Mouse (Mus musculus): Measurements from ENCODE around the gene RPS10-NUDT3. TPM values are rescaled to one million over a fixed set of nuclear protein-coding genes. Genes with fewer than 3 reads are reported as not detected.
A peak's percentile ranks its signal among the peaks of the same experiment; 100 is the strongest.

The RPS10-NUDT3 gene
- polyA plus RNA-seq, 1 experiment from 2014 or later: not detected

DNA sequence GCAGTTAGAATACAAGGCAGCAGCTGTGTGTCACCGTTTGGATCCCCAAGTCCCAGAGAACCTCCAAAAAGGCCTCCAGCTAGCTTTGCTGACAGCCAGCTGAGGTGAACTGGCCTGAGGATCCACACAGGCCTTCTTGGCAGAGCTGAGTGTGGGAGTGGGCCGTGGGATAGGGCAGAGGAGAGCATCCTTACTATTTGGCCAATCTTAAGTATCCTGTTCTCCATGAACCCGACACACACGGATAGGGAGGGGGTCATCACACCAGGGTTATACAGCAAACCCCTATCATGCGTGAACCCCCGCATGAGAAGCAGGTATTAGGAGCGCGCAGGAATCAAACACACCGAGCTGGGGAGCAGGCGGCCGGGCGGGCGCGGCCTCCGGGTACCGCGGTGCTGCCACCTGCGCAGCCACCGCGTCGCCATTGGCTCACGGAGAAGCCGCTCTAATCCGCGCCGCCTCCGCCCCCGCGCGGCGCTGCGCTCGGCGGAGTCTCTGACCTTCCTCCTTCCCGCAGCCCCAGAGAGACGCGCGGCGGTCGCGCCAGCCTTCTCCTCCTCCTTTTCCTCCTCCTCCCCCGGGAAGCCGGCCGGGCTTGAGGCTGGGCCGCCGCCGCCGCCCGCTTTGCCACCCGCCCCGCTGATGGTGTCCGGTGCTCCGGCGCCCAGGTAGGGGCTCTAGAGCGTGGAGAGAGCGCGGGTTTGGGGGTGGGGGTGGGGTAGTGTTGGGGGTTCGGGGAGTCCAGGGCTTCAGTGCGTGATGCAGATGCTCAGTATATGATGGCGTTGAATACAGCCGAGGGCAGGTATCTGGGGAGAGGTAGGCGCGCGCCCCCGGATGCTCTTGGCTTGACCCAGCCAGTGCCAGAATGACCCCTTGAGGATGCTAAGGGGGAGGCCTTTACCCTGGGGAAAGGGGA, 20.3 kb upstream of the RPS10-NUDT3 start, which contains the start of gene Pacsin1:
Gene Pacsin1 (plus strand): TSS at position 421 of the 922 bp plus-strand sequence.
- Histone ChIP-seq H3K4me1 (peaks cover 18% of the 10 kb centered on the region), H3K36me3 (no peaks in the 10 kb centered on the region), H3K9ac (0 out of 2 replicates have a peak within 1 kb of the TSS, but pooled peaks have one; percentile 13), H3K4me3 (replicated peaks) (peak within 1 kb of the TSS; percentile 50), H3K4me2 (replicated peaks) (peak within 1 kb of the TSS; percentile 96), H3K9me3 (replicated peaks) (no peaks in the 10 kb centered on the region), H3K27ac (replicated peaks) (no peak within 1 kb of the TSS), H3K27me3 (peaks cover 22% of the 10 kb centered on the region)
- WGBS: 1% methylated on average over 65 of the region's 65 CpGs
- peak; percentile 71; the same call in 1 of the 2 replicates for ATAC-seq (ENCODE audit: insufficient number of reproducible peaks, low FRiP score, low TSS enrichment, low read depth)

DNA sequence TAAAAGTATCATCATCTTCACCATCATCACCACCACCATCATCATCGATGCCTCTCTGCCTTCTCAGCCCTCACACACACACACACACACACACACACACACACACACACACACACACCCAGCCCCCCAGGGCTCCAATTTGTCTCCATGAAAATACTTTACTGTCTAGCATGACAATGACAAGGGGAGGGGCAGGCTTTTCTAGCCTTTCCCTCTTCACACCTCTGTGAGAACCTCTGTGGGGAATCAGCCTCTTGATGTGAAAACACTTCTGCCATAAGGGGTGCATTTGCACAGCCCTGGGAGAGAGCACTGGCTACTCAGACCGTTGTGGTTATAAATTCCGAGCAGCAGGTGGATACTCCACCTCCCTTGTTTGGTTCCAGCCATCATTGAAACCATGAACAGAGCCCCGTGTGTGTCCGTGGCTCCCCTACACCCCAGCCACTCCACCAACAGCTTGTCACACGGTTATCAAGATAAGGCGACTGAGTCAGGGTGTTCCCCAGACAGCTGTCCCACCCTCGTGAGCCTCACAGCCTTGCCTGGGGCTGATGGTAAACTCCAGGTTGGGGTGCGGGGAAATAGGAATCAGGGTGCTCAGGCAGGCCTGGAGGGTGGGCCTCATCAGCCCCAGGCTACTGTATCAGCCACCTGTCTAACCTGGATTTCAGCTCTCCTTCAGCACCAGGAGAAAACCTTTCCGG, 18.4 kb upstream of the RPS10-NUDT3 start:
- ATAC-seq (ENCODE audit: insufficient number of reproducible peaks, low FRiP score, low TSS enrichment, low read depth): no peak
- Histone ChIP-seq H3K9me3 (replicated peaks) (no peaks in the 10 kb centered on the region), H3K4me1 (peaks cover 18% of the 10 kb centered on the region), H3K4me2 (replicated peaks) (no peak overlapping the region), H3K27me3 (peaks cover 22% of the 10 kb centered on the region), H3K27ac (replicated peaks) (no peak overlapping the region), H3K36me3 (no peaks in the 10 kb centered on the region), H3K4me3 (replicated peaks) (no peak overlapping the region), H3K9ac (no peak overlapping the region)
- 70% methylated on average over 10 of the region's 10 CpGs for WGBS

DNA sequence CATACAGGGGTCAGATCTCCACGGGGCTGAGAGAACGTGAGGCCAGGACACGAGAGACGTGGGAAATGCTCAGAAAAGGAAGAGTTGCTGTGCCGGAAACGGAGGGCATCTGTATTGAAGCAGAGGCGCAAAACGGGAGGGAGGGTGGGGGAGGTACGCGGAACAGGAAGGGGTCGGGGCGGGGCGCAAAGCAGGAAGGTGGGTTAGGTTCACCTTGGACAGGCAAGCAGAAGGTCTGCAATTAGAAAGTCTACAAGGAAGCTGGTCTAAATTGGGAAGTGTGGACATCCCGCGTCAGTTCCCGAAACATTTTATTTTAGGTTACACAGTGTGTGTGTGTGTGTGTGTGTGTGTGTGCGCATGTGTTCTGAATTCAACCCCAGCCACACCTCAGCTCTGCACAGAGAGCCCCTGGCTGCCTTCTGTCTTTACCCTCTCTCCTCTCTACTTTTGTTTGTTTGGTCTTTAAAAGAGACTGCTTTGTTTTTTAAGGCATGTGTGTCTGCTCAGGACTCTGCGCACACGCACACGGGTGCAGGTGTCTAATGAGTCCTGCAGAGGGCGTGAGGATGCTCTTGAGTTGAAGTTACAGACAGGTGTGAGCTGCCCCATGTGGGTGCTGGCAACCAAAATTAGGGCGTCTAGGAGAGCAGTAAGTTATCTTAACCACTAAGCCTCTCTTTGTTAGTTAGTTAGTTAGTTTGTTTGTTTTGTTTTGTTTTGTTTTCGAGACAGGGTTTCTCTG, 17.2 kb upstream of the RPS10-NUDT3 start:
- Histone ChIP-seq H3K4me2 (replicated peaks) (no peak overlapping the region), H3K36me3 (no peaks in the 10 kb centered on the region), H3K4me1 (peaks cover 18% of the 10 kb centered on the region), H3K4me3 (replicated peaks) (no peak overlapping the region), H3K27me3 (peaks cover 22% of the 10 kb centered on the region), H3K9me3 (replicated peaks) (no peaks in the 10 kb centered on the region), H3K27ac (replicated peaks) (no peak overlapping the region), H3K9ac (no peak overlapping the region)
- ATAC-seq (ENCODE audit: insufficient number of reproducible peaks, low FRiP score, low TSS enrichment, low read depth): no peak
- whole genome bisulfite sequencing: 83% methylated on average over 23 of the region's 23 CpGs

DNA sequence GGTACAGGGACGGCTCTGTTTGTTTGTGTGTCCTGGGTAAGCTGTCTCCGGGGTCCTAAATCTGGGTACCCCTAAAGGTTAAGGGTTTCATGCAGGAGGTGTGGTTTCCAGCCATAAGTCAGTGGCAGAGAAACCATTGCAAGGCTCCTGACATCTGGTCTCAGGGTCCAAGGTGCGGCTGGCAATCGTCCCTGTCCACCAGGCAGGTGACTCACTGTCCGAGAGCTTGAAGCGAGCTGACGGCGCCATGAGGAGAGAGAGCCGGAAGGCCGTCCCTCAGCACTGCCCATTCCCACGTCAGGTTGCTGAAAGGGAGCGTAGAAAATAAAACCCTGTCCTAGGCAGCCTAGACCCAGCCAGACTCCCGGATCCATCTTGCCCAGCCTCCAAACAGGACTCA, 15.6 kb upstream of the RPS10-NUDT3 start:
- Histone ChIP-seq H3K36me3 (no peaks in the 10 kb centered on the region), H3K9ac (no peak overlapping the region), H3K27ac (replicated peaks) (no peak overlapping the region), H3K4me1 (peaks cover 7% of the 10 kb centered on the region), H3K4me3 (replicated peaks) (no peak overlapping the region), H3K27me3 (peaks cover 10% of the 10 kb centered on the region), H3K4me2 (replicated peaks) (no peak overlapping the region), H3K9me3 (replicated peaks) (no peaks in the 10 kb centered on the region)
- WGBS: 79% methylated on average over 13 of the region's 13 CpGs
- ATAC-seq (ENCODE audit: insufficient number of reproducible peaks, low FRiP score, low TSS enrichment, low read depth): no peak

DNA sequence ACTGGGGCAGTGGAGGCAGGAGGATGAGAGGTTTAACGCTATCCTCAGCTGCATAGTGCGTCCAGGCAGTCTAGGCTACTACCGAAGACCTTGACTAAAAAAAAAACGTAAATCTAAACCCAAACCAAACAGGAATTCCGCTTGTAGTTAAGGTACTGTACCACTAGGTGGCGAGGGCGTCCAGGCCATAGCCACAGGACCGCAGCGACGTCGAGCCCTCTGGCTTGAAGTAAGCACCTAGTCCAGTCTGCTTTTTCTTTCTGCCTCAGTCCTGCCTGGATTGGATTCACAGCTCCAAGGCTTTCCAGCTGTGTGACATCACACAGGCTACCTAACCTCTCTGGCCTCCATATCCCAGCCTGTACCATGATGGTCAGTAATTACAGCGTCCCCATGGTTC, 15.1 kb upstream of the RPS10-NUDT3 start:
- Histone ChIP-seq H3K4me1 (peaks cover 3% of the 10 kb centered on the region), H3K27me3 (peaks cover 5% of the 10 kb centered on the region), H3K9me3 (replicated peaks) (no peaks in the 10 kb centered on the region), H3K4me3 (replicated peaks) (no peak overlapping the region), H3K9ac (no peak overlapping the region), H3K4me2 (replicated peaks) (no peak overlapping the region), H3K27ac (replicated peaks) (no peak overlapping the region), H3K36me3 (no peaks in the 10 kb centered on the region)
- WGBS: 10% methylated on average over 12 of the region's 12 CpGs
- ATAC-seq (ENCODE audit: insufficient number of reproducible peaks, low FRiP score, low TSS enrichment, low read depth): no peak

DNA sequence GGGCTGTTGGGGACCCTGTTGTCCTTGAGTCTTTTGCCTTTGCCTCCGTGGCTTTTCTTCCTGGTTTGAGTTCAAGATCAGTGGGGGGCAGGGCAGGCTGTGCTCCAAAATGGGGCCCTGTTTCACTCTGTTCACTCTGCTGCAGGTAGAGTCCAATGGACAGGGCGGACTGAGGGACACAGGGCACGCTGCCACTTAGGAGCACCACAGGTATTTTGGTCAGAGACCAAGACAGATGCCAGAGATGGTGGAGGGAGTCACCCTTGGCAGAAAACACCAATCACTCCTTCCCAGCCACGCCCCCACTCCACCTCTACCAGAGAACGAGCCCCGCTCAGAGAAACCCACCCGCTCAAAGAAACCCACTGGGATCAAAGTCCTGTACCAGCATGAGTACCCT, 10.8 kb upstream of the RPS10-NUDT3 start:
- Histone ChIP-seq H3K27ac (replicated peaks) (no peak overlapping the region), H3K9ac (no peak overlapping the region), H3K4me3 (replicated peaks) (no peak overlapping the region), H3K36me3 (no peaks in the 10 kb centered on the region), H3K9me3 (replicated peaks) (no peaks in the 10 kb centered on the region), H3K27me3 (no peaks in the 10 kb centered on the region), H3K4me2 (replicated peaks) (no peak overlapping the region), H3K4me1 (peaks cover 11% of the 10 kb centered on the region)
- ATAC-seq (ENCODE audit: insufficient number of reproducible peaks, low FRiP score, low TSS enrichment, low read depth): no peak
- 43% methylated on average over 7 of the region's 7 CpGs for WGBS

DNA sequence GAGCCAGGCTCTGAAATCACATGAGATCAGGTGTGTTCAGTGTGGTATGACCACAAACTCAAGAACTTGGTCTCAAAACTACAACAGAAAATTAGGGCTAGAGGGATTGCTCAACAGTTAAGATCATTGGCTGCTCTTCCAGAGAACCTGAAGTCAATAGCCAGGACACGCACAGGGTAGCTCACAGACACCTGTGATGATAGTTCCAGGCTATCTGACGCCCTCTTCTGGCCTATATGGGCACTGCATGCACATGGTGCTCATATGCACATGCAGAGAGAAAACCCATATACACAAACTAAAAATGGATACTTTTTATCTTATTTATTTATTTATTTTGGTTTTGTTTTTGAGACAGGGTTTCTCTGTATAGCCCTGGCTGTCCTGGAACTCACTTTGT, 9.6 kb upstream of the RPS10-NUDT3 start:
- no peaks in the 10 kb centered on the region for H3K9me3 ChIP-seq (replicated peaks)
- no peak overlapping the region for H3K9ac ChIP-seq
- no peaks in the 10 kb centered on the region for H3K36me3 ChIP-seq
- no peak overlapping the region for H3K4me2 ChIP-seq (replicated peaks)
- peaks cover 11% of the 10 kb centered on the region for H3K4me1 ChIP-seq
- ATAC-seq (ENCODE audit: insufficient number of reproducible peaks, low FRiP score, low TSS enrichment, low read depth): no peak
- no peaks in the 10 kb centered on the region for H3K27me3 ChIP-seq
- no peak overlapping the region for H3K27ac ChIP-seq (replicated peaks)
- H3K4me3 ChIP-seq (replicated peaks): no peak overlapping the region
- WGBS: 36% methylated on average over 2 of the region's 2 CpGs

DNA sequence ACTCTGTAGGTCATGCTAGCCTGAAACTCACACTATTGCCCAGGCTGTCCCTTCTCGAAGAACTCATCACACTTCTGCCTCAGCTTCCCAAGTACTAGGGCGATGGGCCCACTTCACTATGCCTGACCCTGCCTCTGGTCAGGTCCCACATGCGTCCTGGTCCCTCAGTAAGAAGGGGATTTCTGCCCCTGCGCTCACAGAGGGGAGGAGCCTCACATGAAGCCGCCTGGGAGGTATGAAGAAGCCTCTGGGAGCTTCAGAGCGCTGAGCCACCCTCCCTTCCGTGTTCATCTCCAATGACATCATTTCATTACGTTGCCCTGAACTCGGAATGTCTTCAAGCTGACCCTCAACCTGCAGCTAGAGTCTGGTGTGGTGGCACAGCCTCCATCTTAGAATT, 8.7 kb upstream of the RPS10-NUDT3 start:
- Histone ChIP-seq H3K9me3 (replicated peaks) (no peaks in the 10 kb centered on the region), H3K4me3 (replicated peaks) (no peak overlapping the region), H3K36me3 (no peaks in the 10 kb centered on the region), H3K4me2 (replicated peaks) (no peak overlapping the region), H3K27me3 (no peaks in the 10 kb centered on the region), H3K4me1 (peaks cover 11% of the 10 kb centered on the region), H3K9ac (no peak overlapping the region), H3K27ac (replicated peaks) (no peak overlapping the region)
- no peak for ATAC-seq (ENCODE audit: insufficient number of reproducible peaks, low FRiP score, low TSS enrichment, low read depth)
- WGBS: 78% methylated on average over 9 of the region's 9 CpGs

DNA sequence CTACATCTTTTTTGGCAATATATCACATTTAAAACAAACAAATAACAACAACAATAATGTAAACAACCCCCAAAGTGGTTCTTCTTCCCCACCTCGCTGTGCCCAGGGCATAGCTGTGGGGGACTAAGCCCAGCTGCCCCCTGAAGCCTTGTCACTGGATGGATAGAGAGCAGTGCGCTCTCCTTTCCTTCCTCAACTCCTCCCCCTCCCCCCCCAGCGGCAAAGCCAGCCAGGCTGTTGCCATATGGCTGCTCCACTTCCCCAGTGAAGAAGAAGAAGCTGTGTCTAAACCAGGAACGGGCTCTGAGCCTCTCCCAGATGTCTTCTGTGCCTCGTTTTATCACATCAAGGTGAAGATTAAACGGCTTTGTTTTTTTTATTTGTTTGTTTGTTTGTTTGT, 8.1 kb upstream of the RPS10-NUDT3 start:
- no peak overlapping the region for H3K4me3 ChIP-seq (replicated peaks)
- ATAC-seq (ENCODE audit: insufficient number of reproducible peaks, low FRiP score, low TSS enrichment, low read depth): no peak
- H3K4me2 ChIP-seq (replicated peaks): no peak overlapping the region
- H3K9me3 ChIP-seq (replicated peaks): no peaks in the 10 kb centered on the region
- no peaks in the 10 kb centered on the region for H3K27me3 ChIP-seq
- H3K9ac ChIP-seq: no peak overlapping the region
- WGBS: 35% methylated on average over 6 of the region's 6 CpGs
- peak overlapping the region; percentile 61; the same call in 1 of the 2 replicates for H3K27ac ChIP-seq (replicated peaks)
- H3K36me3 ChIP-seq: no peaks in the 10 kb centered on the region
- peaks cover 11% of the 10 kb centered on the region for H3K4me1 ChIP-seq

DNA sequence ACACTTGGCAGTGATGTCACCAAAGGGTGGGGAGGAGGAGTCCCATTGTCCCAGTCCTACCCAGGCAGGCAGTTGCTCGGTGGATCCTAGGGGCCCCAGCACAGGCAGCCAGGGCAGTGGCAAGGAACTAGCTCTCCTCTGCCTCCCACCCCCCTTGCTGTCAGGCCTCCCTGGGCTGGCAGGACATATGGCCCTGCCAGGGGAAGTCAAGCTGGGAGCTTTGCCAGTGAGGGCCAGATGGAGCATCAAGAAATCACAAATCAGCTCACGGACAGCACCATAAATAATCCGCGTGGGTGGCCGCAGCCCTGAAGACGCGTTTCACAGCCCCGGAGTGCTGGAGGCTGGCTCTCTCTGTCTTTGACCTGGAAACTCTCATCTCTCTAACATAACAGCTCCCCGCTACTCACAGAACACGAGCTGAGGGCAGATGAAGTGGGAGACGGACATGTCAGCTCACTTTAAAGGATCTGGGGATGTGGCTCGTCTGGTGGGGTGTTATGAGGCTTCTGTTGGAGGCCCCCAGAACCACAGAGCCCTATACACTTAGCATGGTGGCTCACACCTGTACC, 7.6 kb upstream of the RPS10-NUDT3 start:
- 20% methylated on average over 12 of the region's 12 CpGs for WGBS
- Histone ChIP-seq H3K27ac (replicated peaks) (peak overlapping the region; percentile 61; the same call in 1 of the 2 replicates), H3K9ac (no peak overlapping the region), H3K4me1 (peaks cover 11% of the 10 kb centered on the region), H3K4me2 (replicated peaks) (no peak overlapping the region), H3K4me3 (replicated peaks) (no peak overlapping the region), H3K9me3 (replicated peaks) (no peaks in the 10 kb centered on the region), H3K36me3 (no peaks in the 10 kb centered on the region), H3K27me3 (no peaks in the 10 kb centered on the region)
- no peak; the same call in 1 of the 2 replicates for ATAC-seq (ENCODE audit: insufficient number of reproducible peaks, low FRiP score, low TSS enrichment, low read depth)
